Mouse (Mus musculus) ES-E14 (cell line): ENCODE results near the gene Atad1. TPM values are rescaled to one million over a fixed set of nuclear protein-coding genes. Genes with fewer than 3 reads are reported as not detected.
"Not testable (repeated sequence)": the region's sequence is repeated elsewhere in the genome, so short reads cannot be mapped to it uniquely, and the experiment has no call there.

ENCODE experiments used
- DNase-seq: peaks from one replicate; pipeline ENCODE4 v3.0.0-alpha.2; 2013; ENCODE audit warnings: low read depth, low spot score
- H3K27ac ChIP-seq: 2 replicates; pipeline ENCODE4 v1.5.1; 2012; ENCODE audit warnings: low read depth, mild to moderate bottlenecking, low read length, moderate library complexity, mixed read lengths; ENCODE audit not compliant: poor library complexity, insufficient read depth, severe bottlenecking
- H3K36me3 ChIP-seq: 2 replicates; pipeline ENCODE4 v1.6.1; 2012; ENCODE audit warnings: mild to moderate bottlenecking, low read length, moderate library complexity, mixed read lengths; ENCODE audit not compliant: control insufficient read depth, poor library complexity, insufficient read depth, severe bottlenecking
- H3K4me1 ChIP-seq, 2 experiments: fragments of 150-350 bp in 1 of 2; sonication (generic) in 1 of 2; 2 replicates each; pipeline ENCODE4 v1.6.1; 2012; ENCODE audit warnings: low read length in 2 of 2, mild to moderate bottlenecking in 1 of 2, mixed read lengths in 1 of 2; ENCODE audit not compliant: control insufficient read depth in 2 of 2, insufficient read depth in 2 of 2, poor library complexity in 1 of 2
- H3K4me3 ChIP-seq, 2 experiments: fragments of 150-350 bp in 1 of 2; sonication (generic) in 1 of 2; 2 replicates each; pipeline ENCODE4 v1.5.1; 2012; ENCODE audit warnings: low read length in 2 of 2, low read depth in 1 of 2, mild to moderate bottlenecking in 1 of 2, mixed read lengths in 1 of 2; ENCODE audit not compliant: insufficient read depth in 1 of 2, poor library complexity in 1 of 2, severe bottlenecking in 1 of 2
- H3K9ac ChIP-seq: 2 replicates; pipeline ENCODE4 v1.6.1; 2012; ENCODE audit warnings: low read depth, mild to moderate bottlenecking, low read length, mixed read lengths; ENCODE audit not compliant: poor library complexity, insufficient read depth, severe bottlenecking
- H3K9me3 ChIP-seq: fragments of 150-350 bp; sonication (generic); 2 replicates; pipeline ENCODE4 v1.6.1; 2012; ENCODE audit warnings: low read depth, mild to moderate bottlenecking, low read length; ENCODE audit not compliant: control insufficient read depth, insufficient read depth
- CHD2 ChIP-seq: IDR thresholded peaks from 2 replicates; pipeline ENCODE4 v1.6.1; 2014; ENCODE audit warnings: mild to moderate bottlenecking, low read depth, low read length, inconsistent platforms
- HCFC1 ChIP-seq: IDR thresholded peaks from 2 replicates; pipeline ENCODE4 v1.6.1; 2012; ENCODE audit warnings: low read length, inconsistent platforms, borderline replicate concordance; ENCODE audit not compliant: insufficient read depth
- MAFK ChIP-seq: IDR thresholded peaks from 2 replicates; pipeline ENCODE4 v1.6.1; 2014; ENCODE audit warnings: mild to moderate bottlenecking, low read depth, low read length, inconsistent platforms; ENCODE audit not compliant: insufficient read depth
- ZC3H11A ChIP-seq: IDR thresholded peaks from 2 replicates; pipeline ENCODE4 v1.6.1; 2012; ENCODE audit warnings: low read depth, mild to moderate bottlenecking, inconsistent platforms, low read length, borderline replicate concordance
- ZNF384 ChIP-seq: IDR thresholded peaks from 2 replicates; pipeline ENCODE4 v1.6.1; 2012; ENCODE audit warnings: low read depth, low read length, inconsistent platforms
- in situ Hi-C, 2 experiments: fragments of 600-800 bp; cut with MboI; formaldehyde crosslinking; loops; one replicate each; pipeline ENCODE4 v1.15.1; 2025; ENCODE audit warnings: low sequenced_read_pairs in 2 of 2, inconsistent platforms in 1 of 2; ENCODE audit not compliant: unreplicated experiment in 2 of 2
- total RNA-seq: library from RNA; depleted of rRNA; stranded (reverse); fragments of 300-350 nt; gene quantifications from 2 replicates; pipeline ENCODE4 v1.2.3, GENCODE M21; 2012; rRNA removed

Atad1 gene
- total RNA-seq = 84.9 and 99.0 TPM in 2 replicates

- no peaks in the 10 kb centered on the region; the same call in 1 of the 2 replicates for H3K36me3 ChIP-seq
- no peak for DNase-seq
- in situ Hi-C loops = no loop called here
- no peaks in the 10 kb centered on the region for H3K9me3 ChIP-seq
- H3K9ac ChIP-seq = no peak within 1 kb of the TSS
- H3K27ac ChIP-seq = no peak within 1 kb of the TSS
- peaks cover 0 to 5% of the 10 kb centered on the region in 2 experiments; a peak in 1 of 4 replicates for H3K4me1 ChIP-seq
- no peak within 1 kb of the TSS for H3K4me3 ChIP-seq
- TF ChIP-seq ZC3H11A = no peak
Measured at GRCm38 (mm10) chr19:32739686-32740085, at the start of gene Atad1. Gene Atad1, minus strand, starts transcription at chr19:32739786.

- H3K4me1 ChIP-seq, H3K9ac ChIP-seq, H3K36me3 ChIP-seq, H3K4me3 ChIP-seq, in situ Hi-C loops, H3K27ac ChIP-seq, DNase-seq, H3K9me3 ChIP-seq: not testable (repeated sequence)
Measured at GRCm38 (mm10) chr19:32788016-32788415, 48.4 kb upstream of the Atad1 start.

- H3K27ac ChIP-seq, in situ Hi-C loops, H3K9me3 ChIP-seq: not testable (repeated sequence)
Measured at GRCm38 (mm10) chr19:32787388-32787787, 47.8 kb upstream of the Atad1 start.

GRCm38 (mm10) chr19:32781305-32782071 lies 41.9 kb upstream of the Atad1 start:
- in situ Hi-C loops = no loop called here
- Histone ChIP-seq H3K36me3 (peaks cover 4% of the 10 kb centered on the region), H3K27ac (no peak overlapping the region), H3K9me3 (no peaks in the 10 kb centered on the region), H3K4me3 (no peak overlapping the region), H3K4me1 (peaks cover 2% of the 10 kb centered on the region in 2 experiments; a peak in 2 of 4 replicates), H3K9ac (no peak overlapping the region)
- no peak for DNase-seq
- TF ChIP-seq ZC3H11A (no peak), CHD2 (no peak), ZNF384 (no peak), HCFC1 (no peak), MAFK (no peak)

More at GRCm38 (mm10) chr19:32787388-32787787, 47.8 kb upstream of the Atad1 start:
- DNase-seq, H3K36me3 ChIP-seq, H3K4me1 ChIP-seq, H3K4me3 ChIP-seq, H3K9ac ChIP-seq: not testable (repeated sequence)

- TF ChIP-seq ZC3H11A (no peak), ZNF384 (no peak), MAFK (no peak), CHD2 (no peak), HCFC1 (no peak)
Measured at GRCm38 (mm10) chr19:32779131-32779530, 39.5 kb upstream of the Atad1 start.

More at GRCm38 (mm10) chr19:32779131-32779530, 39.5 kb upstream of the Atad1 start:
- in situ Hi-C loops = no loop called here
- Histone ChIP-seq H3K9ac (no peak overlapping the region), H3K4me3 (no peak overlapping the region), H3K27ac (0 out of 2 replicates have a peak overlapping the region, but pooled peaks have one; percentile 10), H3K4me1 (peaks cover 2% of the 10 kb centered on the region in 2 experiments; a peak in 1 of 4 replicates), H3K9me3 (no peaks in the 10 kb centered on the region), H3K36me3 (peaks cover 2% of the 10 kb centered on the region; the same call in 1 of the 2 replicates)
- no peak for DNase-seq
